Mouse (Mus musculus) erythroid progenitor cell, adult 5-6 weeks (primary cell): ENCODE results near the gene Map3k12. TPM values are rescaled to one million over a fixed set of nuclear protein-coding genes. Genes with fewer than 3 reads are reported as not detected.

Source experiments
- ATAC-seq: replicated peaks from 2 replicates; pipeline ENCODE4 v1.8.0; 2016; ENCODE audit warnings: moderate number of reproducible peaks, mild to moderate bottlenecking, moderate TSS enrichment, inconsistent platforms; ENCODE audit not compliant: poor library complexity, low FRiP score, severe bottlenecking
- total RNA-seq, 2 experiments: library from RNA; stranded (forward) in 1 of 2; stranded (reverse) in 1 of 2; fragments of 150-400 nt in 1 of 2; fragments of 186-747, 209-891 nt in 1 of 2; gene quantifications; 2 replicates each; pipeline versions ENCODE4 v1.2.3 to v1.2.4; 2015 to 2017; ENCODE audit warnings: low replicate concordance in 2 of 2

Map3k12 gene
- total RNA-seq, 2 experiments from 2014 or later, result not detected

DNA sequence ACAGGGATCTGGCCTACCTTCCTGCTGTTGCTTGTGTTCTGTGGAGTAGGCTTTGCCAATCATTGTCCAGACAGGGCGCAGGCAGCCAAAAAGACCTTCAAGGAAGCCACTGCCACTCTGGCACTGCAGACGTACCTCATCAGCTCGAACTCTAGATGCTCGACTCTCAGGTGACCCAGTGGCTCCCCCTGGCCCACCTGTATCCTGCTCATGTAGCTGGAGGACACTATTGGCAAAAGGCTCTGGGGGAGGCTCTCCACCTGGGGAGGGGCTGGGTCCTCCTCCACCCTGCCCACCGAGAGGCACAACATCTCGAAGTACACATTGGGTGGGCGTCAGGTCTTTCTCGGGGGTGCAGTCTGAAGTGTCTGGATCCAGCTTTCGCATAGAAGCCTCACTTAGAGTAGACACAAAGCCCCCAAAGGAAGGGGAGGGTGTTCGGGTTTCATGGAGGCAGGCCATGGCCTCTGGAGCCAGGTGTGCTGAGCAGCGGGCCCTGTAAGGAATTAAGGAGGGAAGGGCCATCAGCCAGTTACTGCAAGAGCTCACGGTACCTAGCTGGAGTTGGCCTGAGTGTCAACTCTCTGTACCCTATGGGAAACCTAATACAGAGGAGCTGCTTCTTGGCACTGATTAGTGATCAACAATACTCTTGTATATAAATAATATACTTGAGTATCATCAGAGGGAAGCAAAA is 11.6 kb downstream of the Map3k12 start:
- no peak for ATAC-seq

- 0 out of 2 replicates have a peak, but pooled peaks have one; percentile 21 for ATAC-seq
Observed at GRCm38 (mm10) chr15:102503924-102504782, 12.7 kb downstream of the Map3k12 start.

DNA sequence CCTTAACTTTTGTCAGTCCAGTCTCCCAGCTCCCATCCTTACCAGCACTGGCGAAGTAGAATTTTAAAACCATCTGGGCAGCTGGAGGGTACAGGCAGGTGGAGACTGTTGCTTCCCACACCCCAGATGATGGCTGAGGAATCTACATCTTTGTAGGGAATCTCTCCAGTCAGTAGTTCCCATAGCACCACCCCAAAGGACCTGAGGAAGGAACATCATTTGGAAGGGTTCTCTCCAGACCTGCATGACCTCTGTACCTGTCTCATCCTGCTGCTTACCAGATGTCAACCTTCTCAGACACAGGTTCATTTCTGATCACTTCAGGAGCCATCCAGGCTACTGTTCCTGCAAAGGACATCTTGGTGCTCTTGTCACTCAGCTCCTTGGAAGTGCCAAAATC is 13.4 kb downstream of the Map3k12 start, which contains the start of gene Gm10337:
Gm10337 (plus strand) TSS at position 276 of the 400 bp plus-strand sequence.
- no peak for ATAC-seq

GRCm38 (mm10) chr15:102502254-102502840 is 14.5 kb downstream of the Map3k12 start:
- no peak for ATAC-seq

DNA sequence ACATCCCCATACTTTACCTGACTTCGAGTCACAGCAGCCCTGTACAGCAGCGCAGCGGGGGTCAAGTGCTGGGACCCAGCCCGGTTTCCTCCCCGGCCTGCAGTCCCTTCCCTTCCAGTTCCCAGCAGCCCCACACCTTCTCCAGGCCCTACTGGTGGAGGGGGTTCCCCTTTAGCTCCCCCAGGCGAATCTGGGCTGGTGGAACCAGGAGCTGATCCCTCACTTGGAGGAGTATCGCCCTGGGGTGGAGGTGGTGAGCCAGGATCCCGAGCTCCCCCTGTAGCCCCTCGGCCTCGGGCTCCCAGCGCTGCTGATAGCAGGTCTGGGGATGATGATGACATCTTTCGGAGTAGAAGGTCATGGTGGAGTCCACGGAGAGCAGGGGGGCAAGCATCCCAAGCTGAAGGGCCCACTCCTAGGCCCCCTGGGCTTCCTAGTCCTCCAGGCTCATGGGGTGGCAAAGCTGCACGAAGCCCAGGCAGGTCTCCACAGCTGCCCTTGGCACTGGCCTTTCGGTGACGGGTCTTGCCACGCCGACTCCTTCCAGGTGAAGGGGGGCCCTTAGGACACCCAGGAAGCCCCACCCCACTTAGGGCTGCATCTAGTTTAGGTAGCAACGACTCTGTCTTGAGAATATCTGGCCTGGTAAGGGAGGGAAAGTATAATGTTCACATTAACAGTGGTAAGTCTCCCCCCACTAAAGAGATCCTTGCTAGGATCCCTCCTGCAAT is 15.6 kb downstream of the Map3k12 start:
- ATAC-seq, result no peak

DNA sequence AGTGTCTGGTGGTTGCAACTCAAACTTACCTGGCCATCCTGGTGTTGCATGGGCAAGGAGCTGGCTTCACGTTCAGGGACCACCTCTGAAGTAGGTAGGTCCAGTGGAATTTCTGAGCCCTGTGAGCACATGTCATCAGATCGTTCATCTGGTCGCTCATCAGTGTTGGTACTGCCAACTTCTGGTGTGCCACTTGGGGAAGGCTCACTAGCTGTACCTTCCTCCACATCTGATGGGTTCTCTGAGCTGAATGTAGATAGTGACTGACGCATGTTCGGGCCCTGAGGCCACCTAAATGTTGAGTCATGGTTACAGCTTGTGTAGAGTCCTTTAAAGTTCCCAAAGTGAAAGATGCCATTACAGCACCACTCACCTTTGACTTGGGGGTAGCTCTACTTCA is 16.4 kb downstream of the Map3k12 start:
- ATAC-seq, result no peak

- no peak for ATAC-seq
Observed at GRCm38 (mm10) chr15:102499851-102500250, 17.0 kb downstream of the Map3k12 start.

GRCm38 (mm10) chr15:102499370-102499769 is 17.5 kb downstream of the Map3k12 start:
- ATAC-seq, result no peak

DNA sequence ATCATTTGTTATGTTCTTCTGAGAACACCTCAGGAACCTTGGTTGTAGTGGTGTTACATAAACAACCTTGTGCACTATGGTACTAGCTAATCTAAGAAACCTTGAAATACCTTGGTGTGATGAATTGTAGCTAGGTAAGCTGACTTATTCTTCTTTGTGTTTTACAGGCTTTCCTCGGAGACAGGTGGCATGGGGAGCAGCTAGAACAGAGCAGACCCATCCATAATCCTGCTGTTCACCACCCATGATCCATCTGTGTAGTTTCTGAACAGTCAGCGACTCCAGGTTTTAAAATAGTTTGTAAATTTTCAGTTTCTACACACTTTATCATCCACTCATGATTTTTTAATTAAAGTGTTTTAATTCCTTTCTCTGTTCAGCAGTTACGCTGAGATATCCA is 18.5 kb downstream of the Map3k12 start:
- ATAC-seq, result no peak

DNA sequence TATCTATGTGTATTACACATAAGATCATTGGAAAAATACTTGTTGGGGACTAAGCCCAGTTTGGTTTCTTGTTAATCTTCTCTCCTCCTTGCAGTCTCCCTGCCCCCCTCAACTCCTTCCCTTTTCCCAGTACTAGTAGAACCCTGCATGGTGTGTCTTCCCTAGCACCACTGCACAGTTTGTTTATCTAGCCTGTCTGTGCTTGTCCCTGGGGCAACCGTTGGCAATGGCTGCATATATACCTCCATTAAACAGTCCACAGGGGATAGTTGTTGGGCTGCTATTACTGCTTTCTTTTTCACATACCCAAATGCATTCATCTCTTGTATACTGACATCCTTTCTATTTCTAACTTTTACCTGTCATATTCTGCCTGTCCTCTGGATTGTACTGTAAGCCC is 29.2 kb downstream of the Map3k12 start:
- ATAC-seq, result no peak

DNA sequence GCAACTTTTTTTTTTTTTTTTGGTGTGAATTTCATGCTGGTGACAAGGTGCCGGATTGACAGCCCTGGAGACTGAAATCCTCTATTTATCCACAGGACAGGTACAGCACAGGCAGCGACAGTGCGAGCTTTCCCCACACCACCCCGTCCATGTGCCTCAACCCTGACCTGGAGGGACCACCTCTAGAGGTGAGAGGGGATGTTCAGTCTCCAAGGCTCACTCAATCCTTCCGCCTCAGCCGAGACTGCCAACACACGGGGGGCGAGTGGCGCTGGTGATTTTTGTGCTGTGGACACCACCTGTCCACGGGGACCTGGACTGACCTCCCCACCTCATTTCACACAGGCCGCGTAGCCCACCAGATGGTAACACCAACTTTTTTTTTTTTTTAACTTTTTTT is 31.0 kb downstream of the Map3k12 start:
- ATAC-seq, result no peak

GRCm38 (mm10) chr15:102483136-102483535 is 33.7 kb downstream of the Map3k12 start:
- no peak for ATAC-seq

DNA sequence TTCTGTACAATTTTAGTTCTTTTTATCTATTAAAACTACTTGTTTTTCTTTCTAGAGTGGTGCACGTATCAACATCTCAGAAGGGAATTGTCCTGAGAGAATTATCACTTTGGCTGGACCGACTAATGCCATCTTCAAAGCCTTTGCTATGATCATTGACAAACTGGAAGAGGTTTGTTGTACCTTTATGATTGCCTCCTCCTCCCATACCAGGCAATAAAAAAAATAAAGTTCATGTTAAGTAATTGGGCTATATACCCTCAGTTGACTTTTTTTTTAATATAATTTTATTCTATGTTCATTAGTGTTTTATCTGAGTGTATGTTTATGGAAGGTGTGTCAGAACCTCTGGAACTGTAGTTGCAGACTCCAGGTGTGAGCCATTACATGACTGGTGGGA is 42.3 kb downstream of the Map3k12 start:
- no peak for ATAC-seq

DNA sequence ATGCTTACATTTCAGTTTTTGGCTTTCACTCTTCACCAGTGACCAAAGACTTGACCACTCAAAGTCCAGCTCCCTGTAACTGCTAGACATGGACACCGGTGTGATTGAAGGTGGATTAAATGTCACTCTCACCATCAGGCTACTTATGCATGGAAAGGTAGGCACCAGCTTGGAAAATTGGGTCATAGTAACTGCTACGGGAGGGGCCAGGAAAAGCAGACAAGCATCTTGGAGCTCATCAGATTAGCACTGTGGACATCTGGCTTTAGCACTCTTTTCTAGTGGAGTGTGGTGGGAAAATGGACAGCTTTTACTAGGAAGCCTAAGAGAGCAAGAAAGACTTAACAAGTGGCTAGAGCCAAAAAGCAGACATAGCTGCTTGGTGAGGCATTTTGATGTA is 43.6 kb downstream of the Map3k12 start:
- no peak for ATAC-seq

- ATAC-seq, result no peak
Observed at GRCm38 (mm10) chr15:102471727-102472126, 45.1 kb downstream of the Map3k12 start.

DNA sequence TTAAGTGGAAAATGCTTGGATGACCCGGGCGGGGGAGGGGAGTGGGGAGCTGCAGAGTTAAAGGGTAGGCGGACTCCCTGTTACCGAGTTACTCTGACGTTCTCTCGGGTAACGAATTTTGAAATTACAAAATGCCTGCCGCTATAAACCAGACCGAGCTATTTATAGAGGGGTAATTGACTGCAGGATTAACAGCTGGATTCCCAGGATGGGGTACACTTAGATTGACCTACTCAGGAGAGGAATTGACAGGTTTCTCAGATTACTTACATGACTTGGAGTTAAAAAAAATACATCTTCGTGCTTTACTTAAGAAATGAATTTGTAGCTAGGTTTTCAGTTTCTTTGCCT is 45.6 kb downstream of the Map3k12 start:
- no peak for ATAC-seq

GRCm38 (mm10) chr15:102470605-102471294 is 46.1 kb downstream of the Map3k12 start:
- ATAC-seq, result peak; percentile 30; the same call in 1 of the 2 replicates

- ATAC-seq, result peak; percentile 100
Observed at GRCm38 (mm10) chr15:102470183-102470604, 46.7 kb downstream of the Map3k12 start, which contains the start of gene Pcbp2. Pcbp2 (plus strand) TSS chr15:102470539.

- no peak for ATAC-seq
Observed at GRCm38 (mm10) chr15:102468675-102469370, 48.0 kb downstream of the Map3k12 start.
